Mouse (Mus musculus): ENCODE results near the gene Zfp663.

- TF ChIP-seq CTCF (IDR thresholded peaks at IDR 0.05), result no peak
- no peak for TF ChIP-seq EP300 (IDR thresholded peaks at IDR 0.05)
Measured at GRCm38 (mm10) chr2:165387370-165387769, 18.8 kb upstream of the Zfp663 start.

All from lung, postnatal 0 days (tissue).